Mouse (Mus musculus) stomach, embryonic 15.5 days (tissue): ENCODE data around the gene Kat14. TPM values are rescaled to one million over a fixed set of nuclear protein-coding genes. Genes with fewer than 3 reads are reported as not detected.

Source experiments
- ATAC-seq: fragments of 200-750 bp; cut with Nextera tagmentation; 2 replicates; pipeline ENCODE4 v1.8.0; 2017; ENCODE audit warnings: low read depth, moderate number of reproducible peaks, moderate TSS enrichment; ENCODE audit not compliant: insufficient read depth, low FRiP score
- H3K27ac ChIP-seq: fragments of 300-500 bp; sonication (generic); 2 replicates; pipeline ENCODE4 v1.5.1; 2015; ENCODE audit warnings: mild to moderate bottlenecking, inconsistent platforms
- H3K27me3 ChIP-seq: fragments of 300-500 bp; sonication (generic); replicated peaks from 2 replicates; pipeline ENCODE4 v1.6.1; 2015; ENCODE audit warnings: inconsistent platforms
- H3K36me3 ChIP-seq: fragments of 300-500 bp; sonication (generic); 2 replicates; pipeline ENCODE4 v1.6.1; 2015; ENCODE audit warnings: inconsistent platforms
- H3K4me1 ChIP-seq: fragments of 300-500 bp; sonication (generic); 2 replicates; pipeline ENCODE4 v1.6.1; 2015; ENCODE audit warnings: inconsistent platforms
- H3K4me2 ChIP-seq: fragments of 300-500 bp; sonication (generic); 2 replicates; pipeline ENCODE4 v1.6.1; 2015; ENCODE audit warnings: mild to moderate bottlenecking, inconsistent platforms
- H3K4me3 ChIP-seq: fragments of 300-500 bp; sonication (generic); replicated peaks from 2 replicates; pipeline ENCODE4 v1.5.1; 2015; ENCODE audit warnings: inconsistent platforms
- H3K9ac ChIP-seq: fragments of 300-500 bp; sonication (generic); 2 replicates; pipeline ENCODE4 v1.6.1; 2015; ENCODE audit warnings: inconsistent platforms
- H3K9me3 ChIP-seq: fragments of 300-500 bp; sonication (generic); 2 replicates; pipeline ENCODE4 v1.6.1; 2016; ENCODE audit warnings: inconsistent platforms
- WGBS: fragments of 180-500 bp; shearing (Covaris S2); methylation state at CpG from one replicate; pipeline ENCODE4 v1.1.7; 2015; 5-methylcytosine and 5-hydroxymethylcytosine counted together
- polyA plus RNA-seq: library from polyadenylated mRNA; unstranded; fragments of >200 nt; fragmentation: Nextera tagmentation; extraction: Ambion mirVana; gene quantifications from 2 replicates; pipeline ENCODE4 v1.2.1, GENCODE M21; 2015

Gene Kat14
- polyA plus RNA-seq: 38.6 and 40.5 TPM in 2 replicates

DNA sequence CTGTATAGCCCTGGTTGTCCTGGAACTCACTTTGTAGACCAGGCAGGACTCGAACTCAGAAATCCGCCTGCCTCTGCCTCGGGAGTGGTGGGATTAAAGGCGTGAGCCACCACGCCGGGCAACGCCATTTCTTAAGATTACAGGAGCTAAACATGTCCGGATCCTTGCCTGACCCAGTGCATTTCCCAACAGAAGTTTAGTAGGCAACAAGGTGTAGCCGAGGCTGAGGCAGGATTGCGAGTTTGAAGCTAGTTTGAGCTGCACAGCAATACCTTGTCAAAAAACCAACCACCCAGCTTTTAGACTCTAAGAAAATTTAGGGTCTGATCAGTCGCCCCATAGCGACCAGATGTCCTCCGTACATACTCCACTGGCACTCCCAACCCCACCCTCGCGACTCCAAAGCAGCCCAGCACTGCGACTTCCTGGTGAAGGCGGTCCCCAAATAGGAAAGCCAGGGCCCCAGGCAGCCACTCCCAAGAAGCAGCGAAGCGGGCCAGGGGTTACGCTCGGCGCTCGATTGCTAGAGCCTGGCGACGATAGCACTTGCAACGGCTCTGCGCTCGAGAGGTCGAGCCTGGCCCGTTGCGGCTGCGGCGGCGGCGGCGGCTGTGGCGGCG, at the start of gene Kat14, which contains the start of gene Pet117:
Kat14 (plus strand) TSS at position 584 of the 620 bp plus-strand sequence.
Pet117 (plus strand) TSS at position 597 of the 620 bp plus-strand sequence.
- H3K36me3 ChIP-seq: 0 out of 2 replicates have a peak, but pooled peaks cover 3% of the 10 kb centered on the region
- peak within 1 kb of the TSS; percentile 69 for H3K4me2 ChIP-seq
- 7% methylated on average over 27 of the region's 38 CpGs for WGBS
- peak; percentile 98 for ATAC-seq
- peak within 1 kb of the TSS; percentile 86 for H3K4me3 ChIP-seq
- H3K9me3 ChIP-seq: no peaks in the 10 kb centered on the region
- peak within 1 kb of the TSS; percentile 78 for H3K9ac ChIP-seq
- H3K4me1 ChIP-seq: no peaks in the 10 kb centered on the region
- peak within 1 kb of the TSS; percentile 96 for H3K27ac ChIP-seq
- H3K27me3 ChIP-seq: no peaks in the 10 kb centered on the region

DNA sequence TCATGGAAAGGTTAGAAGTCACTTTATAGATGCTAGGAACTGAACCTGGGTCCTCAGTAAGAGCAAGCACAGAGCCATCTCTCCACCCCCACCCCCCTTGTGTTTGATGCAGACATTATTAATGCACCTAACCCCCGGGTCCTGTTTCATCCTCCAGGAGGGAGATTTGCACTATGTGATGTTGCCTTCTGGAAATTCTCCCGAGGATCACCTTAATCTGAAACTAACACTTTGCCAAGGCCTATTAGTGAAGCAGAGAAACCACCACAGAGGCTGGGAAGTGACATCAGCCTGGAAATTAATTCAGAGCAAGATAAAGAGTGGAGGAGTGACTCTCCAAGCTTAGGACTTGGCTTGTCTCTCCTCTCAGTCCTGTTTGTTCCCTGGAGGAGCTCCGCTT, 44.6 kb upstream of the Kat14 start:
- 58% methylated on average over 3 of the region's 3 CpGs for WGBS
- Histone ChIP-seq H3K4me1 (no peaks in the 10 kb centered on the region), H3K27me3 (0 out of 2 replicates have a peak, but pooled peaks cover 5% of the 10 kb centered on the region), H3K9me3 (no peaks in the 10 kb centered on the region), H3K4me3 (no peak overlapping the region), H3K27ac (no peak overlapping the region), H3K9ac (no peak overlapping the region), H3K4me2 (no peak overlapping the region), H3K36me3 (no peaks in the 10 kb centered on the region)
- ATAC-seq: no peak

DNA sequence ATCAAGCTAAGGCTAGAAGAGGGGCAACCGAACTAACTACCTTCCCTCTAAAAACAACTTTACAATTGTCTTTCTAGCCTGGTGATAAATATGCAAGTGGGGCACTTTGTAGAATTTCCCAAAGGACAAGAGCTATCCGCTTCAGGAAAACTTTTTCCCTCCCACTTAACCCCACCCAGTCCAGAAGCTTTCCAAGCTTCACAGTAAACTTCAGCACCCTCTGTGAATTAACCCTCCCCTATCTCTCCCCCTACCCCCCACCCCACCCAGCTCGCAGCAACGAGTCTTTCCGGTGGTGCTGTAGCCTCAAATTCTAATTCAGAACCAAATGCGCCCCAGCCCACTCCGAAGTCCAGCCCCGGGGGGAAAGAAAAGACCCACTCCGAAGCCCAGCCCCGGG, 39.3 kb upstream of the Kat14 start:
- H3K27me3 ChIP-seq: peaks cover 45% of the 10 kb centered on the region
- H3K36me3 ChIP-seq: no peaks in the 10 kb centered on the region
- no peak for ATAC-seq
- H3K27ac ChIP-seq: no peak overlapping the region
- under 1% methylated on average over 10 of the region's 10 CpGs for WGBS
- no peak overlapping the region for H3K9ac ChIP-seq
- no peaks in the 10 kb centered on the region for H3K9me3 ChIP-seq
- H3K4me2 ChIP-seq: peak overlapping the region; percentile 98
- peaks cover 27% of the 10 kb centered on the region for H3K4me1 ChIP-seq
- H3K4me3 ChIP-seq: peak overlapping the region; percentile 54; the same call in 1 of the 2 replicates

DNA sequence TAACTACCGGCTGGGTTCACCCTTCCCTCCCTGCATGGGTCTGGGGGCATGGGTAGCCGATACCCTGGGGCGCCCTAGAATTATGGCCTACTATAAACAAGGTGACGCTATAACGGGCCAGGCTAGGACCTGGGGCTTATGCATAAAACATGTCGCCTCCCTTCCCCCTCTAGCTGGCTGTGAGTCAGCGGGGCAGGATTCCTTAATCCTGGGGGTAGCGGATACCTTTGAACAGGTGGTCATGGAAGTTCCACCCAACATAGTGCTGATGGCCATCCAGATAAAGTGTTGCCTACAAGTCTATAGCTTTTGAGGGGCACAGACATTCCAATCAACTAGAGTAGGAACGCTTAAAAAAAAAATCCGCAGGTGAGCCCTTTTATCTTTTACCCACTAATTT, 38.8 kb upstream of the Kat14 start:
- Histone ChIP-seq H3K9ac (no peak overlapping the region), H3K4me1 (peaks cover 27% of the 10 kb centered on the region), H3K27ac (no peak overlapping the region), H3K4me3 (peak overlapping the region; percentile 54), H3K9me3 (no peaks in the 10 kb centered on the region), H3K36me3 (no peaks in the 10 kb centered on the region), H3K4me2 (peak overlapping the region; percentile 98), H3K27me3 (peaks cover 45% of the 10 kb centered on the region)
- 4% methylated on average over 10 of the region's 10 CpGs for WGBS
- ATAC-seq: no peak

DNA sequence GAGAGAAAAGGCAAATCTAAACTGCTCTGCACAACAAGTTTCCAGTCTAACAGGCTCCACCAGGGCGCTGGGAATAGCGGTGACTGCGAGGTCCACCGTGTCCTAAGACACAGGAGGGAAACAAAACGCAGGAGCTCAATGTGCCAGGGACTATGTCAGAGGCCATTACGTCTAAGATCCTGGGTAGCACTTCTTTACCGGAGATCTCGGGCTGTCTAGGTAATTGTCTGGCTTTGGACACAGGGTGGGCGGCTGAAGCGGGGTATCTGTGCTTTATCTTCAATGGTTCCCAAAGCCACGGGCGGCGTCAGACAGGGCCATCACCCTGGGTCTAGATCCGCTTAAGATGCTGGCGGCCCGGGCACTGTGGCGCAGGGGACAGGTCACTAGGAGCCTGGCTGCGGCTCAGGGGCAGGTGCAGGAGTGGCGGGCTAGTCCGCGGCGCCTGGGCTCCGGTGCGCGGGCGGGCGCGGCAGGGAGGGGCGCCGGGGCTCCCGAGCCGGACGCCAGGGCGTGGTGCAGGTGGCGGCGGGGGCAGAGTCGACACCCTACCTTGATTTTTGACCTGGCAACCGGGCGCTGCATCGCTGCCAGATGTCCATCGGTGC, 38.3 kb upstream of the Kat14 start:
- Histone ChIP-seq H3K27ac (peak overlapping the region; percentile 57; the same call in 1 of the 2 replicates), H3K27me3 (peaks cover 48% of the 10 kb centered on the region), H3K4me2 (peak overlapping the region; percentile 98), H3K9me3 (no peaks in the 10 kb centered on the region), H3K4me3 (peak overlapping the region; percentile 54), H3K36me3 (no peaks in the 10 kb centered on the region), H3K9ac (peak overlapping the region; percentile 26), H3K4me1 (peaks cover 27% of the 10 kb centered on the region)
- peak; percentile 43; the same call in 1 of the 2 replicates for ATAC-seq
- WGBS: 1% methylated on average over 39 of the region's 41 CpGs

DNA sequence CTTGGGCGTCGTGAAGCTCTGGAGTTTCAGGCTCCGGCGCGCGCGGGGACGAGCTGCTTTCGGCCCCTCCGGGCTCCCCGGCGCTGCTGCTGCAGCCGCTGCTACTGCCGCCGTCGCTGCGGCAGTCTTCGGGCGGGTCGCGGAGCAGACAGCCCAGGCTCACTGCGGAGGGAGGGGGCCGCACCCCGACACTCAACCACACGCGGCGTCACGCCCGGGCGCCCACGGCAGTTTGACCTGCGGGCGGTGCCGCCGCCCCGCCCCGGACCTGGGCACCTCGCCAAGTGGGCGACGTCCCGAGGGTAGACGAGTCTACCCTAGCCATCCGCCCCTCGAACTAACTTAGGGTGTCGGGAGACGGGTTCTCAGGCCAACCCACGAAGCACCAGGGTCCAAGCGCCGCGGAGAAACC, 37.8 kb upstream of the Kat14 start:
- peaks cover 27% of the 10 kb centered on the region for H3K4me1 ChIP-seq
- no peaks in the 10 kb centered on the region for H3K9me3 ChIP-seq
- H3K9ac ChIP-seq: peak overlapping the region; percentile 26
- no peaks in the 10 kb centered on the region for H3K36me3 ChIP-seq
- H3K27me3 ChIP-seq: peaks cover 48% of the 10 kb centered on the region
- peak; percentile 47 for ATAC-seq
- peak overlapping the region; percentile 98 for H3K4me2 ChIP-seq
- H3K4me3 ChIP-seq: peak overlapping the region; percentile 54
- H3K27ac ChIP-seq: peak overlapping the region; percentile 57
- under 1% methylated on average over 50 of the region's 50 CpGs for WGBS

DNA sequence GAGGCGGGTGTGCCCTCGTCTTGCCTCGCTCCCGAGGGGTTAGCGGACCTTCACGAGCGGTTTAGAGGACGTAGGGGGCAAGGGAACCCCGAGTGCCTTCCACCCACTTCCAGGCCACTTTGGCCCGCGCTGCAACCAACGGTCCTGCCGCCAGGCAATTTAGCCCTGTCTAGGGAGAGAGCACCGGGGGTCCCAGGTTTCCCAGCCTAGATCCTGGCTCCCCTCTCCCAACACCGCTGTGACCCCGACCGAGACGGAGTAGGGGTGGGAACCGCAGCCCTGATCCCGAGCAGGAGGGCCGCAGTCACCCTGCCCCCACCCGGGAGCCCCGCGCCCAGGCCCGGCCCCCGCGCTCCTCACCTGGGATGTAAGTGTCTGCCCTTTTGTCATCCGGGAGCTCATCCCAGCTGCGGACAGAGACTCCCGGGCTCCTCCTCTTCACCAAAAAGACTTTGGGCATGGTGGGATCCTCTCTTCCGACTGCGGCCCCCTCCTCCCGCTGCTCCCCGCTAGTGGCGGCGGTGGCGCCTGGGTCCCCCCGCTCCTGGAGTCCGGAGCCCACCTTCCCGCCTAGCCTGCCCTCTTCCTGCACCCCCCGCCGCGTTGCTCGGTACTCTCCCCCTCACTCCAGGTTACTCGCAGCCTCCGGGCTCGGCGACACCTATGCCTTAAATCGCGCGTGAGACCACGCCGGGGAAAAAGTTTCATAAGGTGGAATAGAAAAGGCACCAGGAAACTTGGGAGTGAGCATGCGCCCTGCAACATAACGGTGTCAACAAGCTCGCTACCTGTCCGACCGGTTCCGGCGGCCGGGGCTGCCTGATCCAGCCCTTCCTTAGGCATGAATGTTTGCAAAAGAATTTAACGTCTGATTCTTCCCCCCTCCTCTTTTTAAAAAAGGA, 37.1 kb upstream of the Kat14 start, which contains the start of gene Ovol2:
Ovol2 (minus strand) TSS at position 746 of the 902 bp plus-strand sequence.
- H3K27ac ChIP-seq: peak within 1 kb of the TSS; percentile 57
- no peaks in the 10 kb centered on the region for H3K36me3 ChIP-seq
- ATAC-seq: peak; percentile 75; the same call in 1 of the 2 replicates
- peak within 1 kb of the TSS; percentile 54 for H3K4me3 ChIP-seq
- H3K9ac ChIP-seq: peak within 1 kb of the TSS; percentile 26; the same call in 1 of the 2 replicates
- H3K4me2 ChIP-seq: peak within 1 kb of the TSS; percentile 98
- peaks cover 48% of the 10 kb centered on the region for H3K27me3 ChIP-seq
- H3K4me1 ChIP-seq: peaks cover 27% of the 10 kb centered on the region
- no peaks in the 10 kb centered on the region for H3K9me3 ChIP-seq
- under 1% methylated on average over 62 of the region's 62 CpGs for WGBS

DNA sequence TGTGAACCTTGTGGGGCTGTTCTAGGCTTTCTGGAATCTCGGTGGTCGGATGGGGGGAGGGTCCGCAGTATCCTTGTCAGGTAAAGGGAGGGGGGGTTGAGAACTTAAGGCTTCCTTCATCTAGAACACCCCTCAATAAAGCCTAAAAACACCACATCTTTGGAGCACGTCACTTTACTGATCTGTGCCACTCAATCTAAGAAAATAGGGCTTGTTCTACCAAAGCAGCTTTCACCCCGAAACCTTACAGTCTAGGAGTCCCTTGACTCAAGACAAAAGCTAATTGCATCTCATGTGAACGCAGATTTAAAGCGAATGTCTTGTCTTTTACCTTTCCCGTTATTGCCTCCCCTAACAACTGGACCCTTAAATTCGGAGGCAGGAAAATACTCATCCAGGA, 36.3 kb upstream of the Kat14 start:
- H3K27ac ChIP-seq: no peak overlapping the region
- peaks cover 27% of the 10 kb centered on the region for H3K4me1 ChIP-seq
- no peaks in the 10 kb centered on the region for H3K9me3 ChIP-seq
- H3K27me3 ChIP-seq: peaks cover 48% of the 10 kb centered on the region
- no peaks in the 10 kb centered on the region for H3K36me3 ChIP-seq
- no peak overlapping the region for H3K9ac ChIP-seq
- no peak for ATAC-seq
- 8% methylated on average over 9 of the region's 9 CpGs for WGBS
- H3K4me2 ChIP-seq: peak overlapping the region; percentile 98
- H3K4me3 ChIP-seq: peak overlapping the region; percentile 54

DNA sequence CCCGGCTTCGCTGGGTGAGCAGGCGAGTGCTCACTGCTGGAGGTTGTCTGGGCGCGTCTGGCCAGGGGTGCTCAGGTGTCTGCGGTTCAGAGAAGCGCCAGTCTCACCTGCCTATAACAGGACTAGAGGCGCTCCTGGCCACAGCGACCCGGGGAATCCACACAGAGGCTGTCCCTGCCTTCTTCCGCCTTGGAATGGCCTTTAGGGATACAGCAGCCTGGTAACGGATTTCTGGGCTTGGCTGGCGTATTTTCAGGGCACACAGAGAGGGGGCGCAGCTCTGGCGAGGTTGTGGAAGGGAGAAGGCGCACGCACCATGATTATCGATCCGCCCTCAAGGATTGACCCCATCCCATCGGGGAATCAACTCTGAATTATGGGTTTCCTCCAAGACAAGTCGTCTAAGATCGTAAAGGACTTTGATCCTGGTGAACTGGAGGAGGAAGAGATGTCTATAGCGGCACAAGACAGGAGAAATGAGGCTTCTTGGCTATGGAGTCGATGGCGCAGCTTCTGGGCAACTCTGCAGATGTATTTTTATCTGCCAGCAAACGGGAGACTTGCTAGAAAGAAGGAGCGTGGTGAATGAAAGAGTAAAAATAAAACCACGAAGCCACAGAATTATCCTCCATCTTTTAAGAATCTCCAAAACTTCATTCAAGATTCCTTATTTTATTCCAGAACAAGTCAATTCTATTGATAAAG, 35.5 kb upstream of the Kat14 start:
- H3K9me3 ChIP-seq: no peaks in the 10 kb centered on the region
- H3K4me1 ChIP-seq: peaks cover 27% of the 10 kb centered on the region
- H3K27ac ChIP-seq: no peak overlapping the region
- peak overlapping the region; percentile 54 for H3K4me3 ChIP-seq
- no peak overlapping the region for H3K9ac ChIP-seq
- ATAC-seq: no peak
- peaks cover 48% of the 10 kb centered on the region for H3K27me3 ChIP-seq
- H3K4me2 ChIP-seq: peak overlapping the region; percentile 98
- no peaks in the 10 kb centered on the region for H3K36me3 ChIP-seq
- WGBS: 9% methylated on average over 28 of the region's 28 CpGs

DNA sequence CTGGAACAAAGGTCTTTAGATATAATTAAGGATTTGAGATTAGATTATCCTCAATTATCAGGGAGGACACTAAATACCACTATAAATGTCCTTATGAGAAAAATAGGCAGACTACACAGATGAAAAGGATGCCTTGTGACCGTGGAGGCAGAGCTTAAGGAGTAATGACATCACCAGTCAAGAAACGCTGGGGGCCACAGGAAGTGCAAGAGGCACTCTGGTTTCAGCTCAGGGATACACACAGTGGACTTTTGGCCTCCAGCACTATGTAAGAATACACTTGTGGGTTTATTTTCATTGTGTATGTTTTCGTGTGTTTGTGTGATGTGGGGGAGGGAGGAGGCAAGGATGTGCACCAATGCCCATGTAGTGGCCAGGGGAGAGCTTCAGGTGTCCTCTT, 31.6 kb upstream of the Kat14 start:
- no peaks in the 10 kb centered on the region for H3K36me3 ChIP-seq
- no peak overlapping the region for H3K27ac ChIP-seq
- no peak for ATAC-seq
- H3K4me2 ChIP-seq: no peak overlapping the region
- no peak overlapping the region for H3K4me3 ChIP-seq
- H3K4me1 ChIP-seq: peaks cover 8% of the 10 kb centered on the region; the same call in 1 of the 2 replicates
- 52% methylated on average over 3 of the region's 3 CpGs for WGBS
- H3K27me3 ChIP-seq: peaks cover 15% of the 10 kb centered on the region; the same call in 1 of the 2 replicates
- H3K9ac ChIP-seq: no peak overlapping the region
- no peaks in the 10 kb centered on the region for H3K9me3 ChIP-seq

DNA sequence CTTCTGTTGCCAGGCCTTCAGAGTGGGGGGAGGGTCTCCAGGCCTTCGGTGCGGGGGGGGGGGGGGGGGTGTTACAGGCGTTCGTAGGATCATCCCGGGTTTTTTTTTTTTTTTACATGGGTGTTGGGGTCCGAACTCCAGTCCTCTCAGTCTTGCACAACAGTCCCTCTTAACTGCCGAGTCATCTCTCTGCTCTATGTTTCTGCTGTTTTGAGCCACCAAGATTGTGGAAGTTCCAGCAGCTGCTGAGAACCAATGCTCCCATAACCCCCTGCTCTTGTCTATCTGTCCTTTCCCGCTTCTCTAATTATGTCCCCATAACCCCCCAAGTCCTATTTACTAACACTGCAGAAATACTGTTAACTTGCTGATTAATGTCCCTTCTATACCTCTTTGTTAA, 31.1 kb upstream of the Kat14 start:
- H3K27me3 ChIP-seq: peaks cover 13% of the 10 kb centered on the region; the same call in 1 of the 2 replicates
- no peak overlapping the region for H3K9ac ChIP-seq
- H3K9me3 ChIP-seq: no peaks in the 10 kb centered on the region
- 70% methylated on average over 7 of the region's 8 CpGs for WGBS
- peaks cover 8% of the 10 kb centered on the region; the same call in 1 of the 2 replicates for H3K4me1 ChIP-seq
- no peak for ATAC-seq
- H3K4me2 ChIP-seq: no peak overlapping the region
- H3K27ac ChIP-seq: no peak overlapping the region
- no peaks in the 10 kb centered on the region for H3K36me3 ChIP-seq
- no peak overlapping the region for H3K4me3 ChIP-seq
